Mouse (Mus musculus) E14TG2a.4 (cell line): Measurements from ENCODE around the gene Slc1a3.
"Not testable (repeated sequence)": the region's sequence is repeated elsewhere in the genome, so short reads cannot be mapped to it uniquely, and the experiment has no call there.

Experiments
- H3K27me3 ChIP-seq: 2 replicates; pipeline ENCODE4 v1.6.1; 2014; ENCODE audit warnings: low read length, control low read depth; ENCODE audit not compliant: insufficient read depth
- H3K36me3 ChIP-seq: 2 replicates; pipeline ENCODE4 v1.6.1; 2014; ENCODE audit warnings: low read length, control low read depth; ENCODE audit not compliant: insufficient read depth
- H3K4me1 ChIP-seq: replicated peaks from 2 replicates; pipeline ENCODE4 v1.6.1; 2014; ENCODE audit warnings: low read depth, low read length, control low read depth
- H3K4me3 ChIP-seq: replicated peaks from 2 replicates; pipeline ENCODE4 v1.5.1; 2014; ENCODE audit warnings: mild to moderate bottlenecking, low read length
- H3K9me3 ChIP-seq: 2 replicates; pipeline ENCODE4 v1.6.1; 2014; ENCODE audit warnings: low read length, control low read depth
- CTCF ChIP-seq: conservative IDR thresholded peaks from 2 replicates; pipeline ENCODE4 v1.5.1; 2014; ENCODE audit warnings: low read length
- NANOG ChIP-seq: IDR thresholded peaks from 2 replicates; pipeline ENCODE4 v1.6.1; 2014; ENCODE audit warnings: borderline replicate concordance, low read length, mixed read lengths
- POU5F1 ChIP-seq: IDR thresholded peaks from 2 replicates; pipeline ENCODE4 v1.6.1; 2014; ENCODE audit warnings: low read length, borderline replicate concordance

The Slc1a3 gene

GRCm38 (mm10) chr15:8716330-8716964 lies 5.9 kb upstream of the Slc1a3 start:
- Histone ChIP-seq H3K27me3 (peaks cover 5% of the 10 kb centered on the region; the same call in 1 of the 2 replicates), H3K4me1 (peaks cover 55% of the 10 kb centered on the region), H3K4me3 (peak overlapping the region; percentile 47; the same call in 1 of the 2 replicates), H3K36me3 (no peaks in the 10 kb centered on the region), H3K9me3 (no peaks in the 10 kb centered on the region)
- TF ChIP-seq CTCF: no peak
- TF ChIP-seq NANOG: no peak
- TF ChIP-seq POU5F1: no peak

GRCm38 (mm10) chr15:8715666-8716065 lies 5.1 kb upstream of the Slc1a3 start:
- H3K4me3 ChIP-seq: peak overlapping the region; percentile 47; the same call in 1 of the 2 replicates
- H3K27me3 ChIP-seq: peaks cover 5% of the 10 kb centered on the region; the same call in 1 of the 2 replicates
- peaks cover 57% of the 10 kb centered on the region for H3K4me1 ChIP-seq
- TF ChIP-seq NANOG (no peak), POU5F1 (peak; percentile 13; the same call in 1 of the 2 replicates)
- no peaks in the 10 kb centered on the region for H3K36me3 ChIP-seq
- no peaks in the 10 kb centered on the region for H3K9me3 ChIP-seq

- Histone ChIP-seq H3K9me3 (no peaks in the 10 kb centered on the region), H3K4me3 (no peak overlapping the region), H3K27me3 (peaks cover 13% of the 10 kb centered on the region), H3K36me3 (0 out of 2 replicates have a peak, but pooled peaks cover 2% of the 10 kb centered on the region), H3K4me1 (peaks cover 64% of the 10 kb centered on the region)
- no peak for TF ChIP-seq NANOG
- no peak for TF ChIP-seq POU5F1
- no peak for TF ChIP-seq CTCF
Observed at GRCm38 (mm10) chr15:8712433-8712984, 1.9 kb upstream of the Slc1a3 start.

- no peak overlapping the region for H3K4me3 ChIP-seq
Observed at GRCm38 (mm10) chr15:8711630-8712310, 1.2 kb upstream of the Slc1a3 start.

GRCm38 (mm10) chr15:8709578-8709977 lies 986 bp downstream of the Slc1a3 start:
- TF ChIP-seq CTCF (no peak), NANOG (no peak), POU5F1 (no peak)
- peaks cover 13% of the 10 kb centered on the region for H3K27me3 ChIP-seq
- H3K4me1 ChIP-seq: peaks cover 51% of the 10 kb centered on the region
- H3K4me3 ChIP-seq: peak overlapping the region; percentile 84
- peaks cover 24% of the 10 kb centered on the region for H3K36me3 ChIP-seq
- H3K9me3 ChIP-seq: no peaks in the 10 kb centered on the region

More at GRCm38 (mm10) chr15:8711630-8712310, 1.2 kb upstream of the Slc1a3 start:
- Histone ChIP-seq H3K4me1 (peaks cover 58% of the 10 kb centered on the region), H3K27me3 (peaks cover 13% of the 10 kb centered on the region), H3K9me3 (no peaks in the 10 kb centered on the region), H3K36me3 (peaks cover 6% of the 10 kb centered on the region)
- TF ChIP-seq POU5F1 (no peak), NANOG (no peak), CTCF (no peak)

GRCm38 (mm10) chr15:8706613-8707012 lies 4.0 kb downstream of the Slc1a3 start:
- H3K4me1 ChIP-seq: peaks cover 42% of the 10 kb centered on the region
- peaks cover 6% of the 10 kb centered on the region for H3K9me3 ChIP-seq

GRCm38 (mm10) chr15:8706178-8706577 lies 4.4 kb downstream of the Slc1a3 start:
- H3K36me3 ChIP-seq: peaks cover 51% of the 10 kb centered on the region
- H3K4me1 ChIP-seq: peaks cover 42% of the 10 kb centered on the region
- H3K4me3 ChIP-seq: no peak overlapping the region
- H3K27me3 ChIP-seq: peaks cover 9% of the 10 kb centered on the region
- no peak for TF ChIP-seq CTCF
- H3K9me3 ChIP-seq: peaks cover 10% of the 10 kb centered on the region

More at GRCm38 (mm10) chr15:8706613-8707012, 4.0 kb downstream of the Slc1a3 start:
- Histone ChIP-seq H3K27me3 (peaks cover 9% of the 10 kb centered on the region), H3K4me3 (no peak overlapping the region), H3K36me3 (peaks cover 48% of the 10 kb centered on the region)
- no peak for TF ChIP-seq CTCF
- no peak for TF ChIP-seq POU5F1
- TF ChIP-seq NANOG: no peak

- H3K4me3 ChIP-seq, H3K9me3 ChIP-seq, H3K27me3 ChIP-seq: not testable (repeated sequence)
- Histone ChIP-seq H3K4me1 (peaks cover 40% of the 10 kb centered on the region), H3K36me3 (peaks cover 51% of the 10 kb centered on the region)
Observed at GRCm38 (mm10) chr15:8705560-8705959, 5.0 kb downstream of the Slc1a3 start.

GRCm38 (mm10) chr15:8697976-8698375 lies 12.6 kb downstream of the Slc1a3 start:
- H3K4me3 ChIP-seq: peak overlapping the region; percentile 14; the same call in 1 of the 2 replicates
- no peaks in the 10 kb centered on the region for H3K27me3 ChIP-seq
- peaks cover 10% of the 10 kb centered on the region for H3K9me3 ChIP-seq
- H3K4me1 ChIP-seq: peaks cover 47% of the 10 kb centered on the region
- H3K36me3 ChIP-seq: peaks cover 26% of the 10 kb centered on the region
- TF ChIP-seq POU5F1 (no peak), NANOG (peak; percentile 32; the same call in 1 of the 2 replicates), CTCF (no peak)
